Mouse (Mus musculus): ENCODE measurements around the gene Sec23b. TPM values are rescaled to one million over a fixed set of nuclear protein-coding genes. Genes with fewer than 3 reads are reported as not detected.
A peak's percentile ranks its signal among the peaks of the same experiment; 100 is the strongest.

The Sec23b gene
- polyA plus RNA-seq, 1 experiment from 2014 or later = 69.8 TPM

DNA sequence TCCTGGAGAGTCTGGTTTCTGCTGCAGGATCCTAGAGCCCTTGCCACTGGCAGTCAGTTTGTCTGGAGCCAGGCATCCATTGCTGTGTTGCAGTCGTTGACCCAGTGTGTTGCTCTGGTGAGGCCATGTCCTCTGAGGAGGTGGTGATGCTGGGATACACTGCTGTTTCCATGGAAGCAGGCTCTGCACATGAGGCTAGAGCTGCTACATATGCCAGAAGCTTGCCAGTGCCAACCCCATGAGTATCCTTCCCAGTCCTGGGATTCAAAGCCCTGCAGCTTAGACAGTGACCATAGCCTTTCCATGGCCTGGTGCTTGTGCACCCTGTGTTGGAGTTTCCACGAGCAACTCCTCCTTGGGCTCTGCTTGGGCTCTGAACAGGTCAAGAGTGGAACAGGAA lies 77.5 kb downstream of the Sec23b start:
- DNase-seq (no peak), ATAC-seq (ENCODE audit: low FRiP score, low TSS enrichment) (no peak)
- 78% methylated on average over 2 of the region's 2 CpGs for WGBS

DNA sequence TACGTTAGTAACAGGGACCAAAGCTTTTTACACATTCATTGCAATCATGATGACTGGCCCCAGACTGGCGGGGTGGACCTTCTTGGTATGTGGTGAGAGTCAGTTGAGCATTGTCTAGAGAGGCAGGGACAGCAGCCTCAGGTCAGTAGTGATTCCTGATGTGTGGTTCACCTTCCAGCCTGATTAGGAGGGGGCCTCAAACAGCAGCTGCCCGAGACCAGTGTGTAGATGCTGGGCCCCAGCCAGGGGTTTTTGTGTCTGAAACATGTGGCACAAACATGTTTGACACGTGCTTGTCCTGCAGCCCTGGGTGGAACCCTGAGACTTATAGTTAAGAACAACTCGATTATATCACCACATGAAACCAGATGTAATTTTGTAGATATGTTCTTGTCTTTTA lies 78.2 kb downstream of the Sec23b start:
- DNase-seq (no peak), ATAC-seq (ENCODE audit: low FRiP score, low TSS enrichment) (no peak)
- H3K4me2 ChIP-seq (ENCODE audit: low read length) = no peak overlapping the region
- 80% methylated on average over 5 of the region's 5 CpGs for WGBS
- H3K9ac ChIP-seq (replicated peaks; ENCODE audit: low read length) = no peak overlapping the region
- H3K9me3 ChIP-seq (ENCODE audit: control insufficient read depth, low read length) = no peaks in the 10 kb centered on the region
- no peaks in the 10 kb centered on the region for H3K27me3 ChIP-seq (ENCODE audit: control insufficient read depth, insufficient read depth, low read length)
- no peak overlapping the region for H3K27ac ChIP-seq (replicated peaks; ENCODE audit: low read depth, low read length)
- H3K4me3 ChIP-seq (replicated peaks; ENCODE audit: low read depth, low read length) = no peak overlapping the region
- no peaks in the 10 kb centered on the region for H3K4me1 ChIP-seq (ENCODE audit: control insufficient read depth, insufficient read depth, low read length)
- H3K36me3 ChIP-seq (ENCODE audit: control insufficient read depth, insufficient read depth, low read length) = no peaks in the 10 kb centered on the region

More for the DNA sequence above, 77.5 kb downstream of the Sec23b start:
- Histone ChIP-seq H3K27me3 (ENCODE audit: control insufficient read depth, insufficient read depth, low read length) (no peaks in the 10 kb centered on the region), H3K4me2 (ENCODE audit: low read length) (no peak overlapping the region), H3K27ac (replicated peaks; ENCODE audit: low read depth, low read length) (no peak overlapping the region), H3K36me3 (ENCODE audit: control insufficient read depth, insufficient read depth, low read length) (no peaks in the 10 kb centered on the region), H3K4me3 (replicated peaks; ENCODE audit: low read depth, low read length) (no peak overlapping the region), H3K9me3 (ENCODE audit: control insufficient read depth, low read length) (no peaks in the 10 kb centered on the region), H3K9ac (replicated peaks; ENCODE audit: low read length) (no peak overlapping the region), H3K4me1 (ENCODE audit: control insufficient read depth, insufficient read depth, low read length) (no peaks in the 10 kb centered on the region)

DNA sequence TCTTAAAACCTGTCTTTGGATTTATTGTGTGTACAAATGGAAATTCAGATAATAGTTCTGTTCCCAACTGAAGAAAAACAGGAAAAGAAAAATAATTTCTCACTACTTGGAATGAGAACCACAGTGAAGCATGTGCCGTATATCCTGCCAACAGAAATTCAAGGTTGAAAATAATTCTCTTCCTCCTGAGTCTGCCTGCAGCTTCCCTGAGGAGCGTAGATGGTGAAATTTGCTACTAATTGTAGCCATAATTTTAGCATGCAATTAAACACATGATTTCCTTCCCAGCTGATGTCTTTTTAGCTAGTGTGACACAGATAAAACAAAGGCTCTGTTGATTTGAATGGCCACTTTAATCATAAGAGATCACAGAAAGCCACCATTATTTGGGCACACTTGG lies 78.7 kb downstream of the Sec23b start:
- WGBS = 78% methylated on average over 2 of the region's 2 CpGs
- no peak for DNase-seq
- no peaks in the 10 kb centered on the region for H3K27me3 ChIP-seq (ENCODE audit: control insufficient read depth, insufficient read depth, low read length)
- H3K4me2 ChIP-seq (ENCODE audit: low read length) = no peak overlapping the region
- H3K36me3 ChIP-seq (ENCODE audit: control insufficient read depth, insufficient read depth, low read length) = no peaks in the 10 kb centered on the region
- no peaks in the 10 kb centered on the region for H3K9me3 ChIP-seq (ENCODE audit: control insufficient read depth, low read length)
- ATAC-seq (ENCODE audit: low FRiP score, low TSS enrichment) = no peak
- H3K27ac ChIP-seq (replicated peaks; ENCODE audit: low read depth, low read length) = 0 out of 2 replicates have a peak overlapping the region, but pooled peaks have one; percentile 22
- no peaks in the 10 kb centered on the region for H3K4me1 ChIP-seq (ENCODE audit: control insufficient read depth, insufficient read depth, low read length)
- no peak overlapping the region for H3K4me3 ChIP-seq (replicated peaks; ENCODE audit: low read depth, low read length)
- no peak overlapping the region for H3K9ac ChIP-seq (replicated peaks; ENCODE audit: low read length)

DNA sequence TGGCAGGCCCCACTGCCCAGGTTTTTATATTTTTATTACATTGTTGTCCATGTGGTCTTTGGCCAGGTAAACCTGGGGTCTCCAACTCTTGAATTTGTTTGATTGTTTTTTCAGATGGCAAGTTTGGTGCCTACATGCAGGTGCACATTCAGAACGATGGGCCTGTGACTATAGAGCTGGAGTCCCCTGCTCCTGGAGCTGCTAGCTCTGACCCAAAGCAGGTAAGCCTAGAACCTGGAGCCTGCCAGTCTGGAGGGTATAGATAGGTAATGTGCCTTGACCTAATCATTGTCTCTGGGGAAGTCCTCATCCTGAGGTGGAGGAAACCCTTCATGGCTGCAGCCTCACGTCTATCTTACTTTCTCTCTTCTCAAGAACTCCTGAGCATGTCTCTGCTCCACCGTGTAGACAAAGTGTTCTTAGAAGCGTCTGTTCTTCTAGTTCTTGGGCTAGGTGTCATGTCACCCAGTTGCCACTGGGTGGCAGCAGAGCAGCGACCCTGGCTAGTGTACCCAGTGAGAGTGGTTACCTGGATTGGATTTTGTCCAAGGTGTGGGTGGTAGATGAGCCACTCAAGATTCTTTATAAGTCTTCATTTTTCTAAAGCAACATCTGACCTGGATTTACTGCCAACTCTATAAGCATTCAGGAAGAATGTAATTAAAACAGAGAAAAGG lies 79.8 kb downstream of the Sec23b start:
- Histone ChIP-seq H3K9me3 (ENCODE audit: control insufficient read depth, low read length) (no peaks in the 10 kb centered on the region), H3K4me3 (replicated peaks; ENCODE audit: low read depth, low read length) (no peak overlapping the region), H3K9ac (replicated peaks; ENCODE audit: low read length) (no peak overlapping the region), H3K36me3 (ENCODE audit: control insufficient read depth, insufficient read depth, low read length) (no peaks in the 10 kb centered on the region), H3K27ac (replicated peaks; ENCODE audit: low read depth, low read length) (no peak overlapping the region), H3K27me3 (ENCODE audit: control insufficient read depth, insufficient read depth, low read length) (no peaks in the 10 kb centered on the region), H3K4me2 (ENCODE audit: low read length) (no peak overlapping the region), H3K4me1 (ENCODE audit: control insufficient read depth, insufficient read depth, low read length) (no peaks in the 10 kb centered on the region)
- 19% methylated on average over 5 of the region's 5 CpGs for WGBS
- ATAC-seq (ENCODE audit: low FRiP score, low TSS enrichment) (peak; percentile 55; the same call in 1 of the 2 replicates), DNase-seq (peak; percentile 88)

DNA sequence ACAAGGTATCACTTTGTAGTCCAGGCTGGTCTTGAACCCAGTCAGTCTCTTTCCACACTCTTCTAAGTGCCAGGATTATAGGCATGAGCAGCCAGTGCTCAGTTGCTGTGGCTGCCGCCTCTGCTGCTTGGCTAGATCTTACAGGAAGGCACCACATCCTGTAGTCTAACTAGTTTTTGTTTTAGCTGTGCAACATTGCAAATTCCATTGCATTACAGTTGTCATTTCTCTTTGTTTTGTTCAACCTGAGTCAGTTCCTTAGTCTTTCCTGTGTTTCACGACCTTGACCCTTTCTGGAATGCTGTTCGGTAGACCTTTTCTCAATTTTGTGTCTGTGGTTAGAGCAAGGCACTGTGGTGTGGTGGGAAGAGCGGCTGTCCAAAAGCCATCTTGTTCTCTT lies 81.2 kb downstream of the Sec23b start:
- Histone ChIP-seq H3K27me3 (ENCODE audit: control insufficient read depth, insufficient read depth, low read length) (no peaks in the 10 kb centered on the region), H3K4me2 (ENCODE audit: low read length) (no peak overlapping the region), H3K9ac (replicated peaks; ENCODE audit: low read length) (no peak overlapping the region), H3K4me1 (ENCODE audit: control insufficient read depth, insufficient read depth, low read length) (no peaks in the 10 kb centered on the region), H3K9me3 (ENCODE audit: control insufficient read depth, low read length) (no peaks in the 10 kb centered on the region), H3K27ac (replicated peaks; ENCODE audit: low read depth, low read length) (no peak overlapping the region), H3K4me3 (replicated peaks; ENCODE audit: low read depth, low read length) (no peak overlapping the region), H3K36me3 (ENCODE audit: control insufficient read depth, insufficient read depth, low read length) (no peaks in the 10 kb centered on the region)
- DNase-seq (no peak), ATAC-seq (ENCODE audit: low FRiP score, low TSS enrichment) (no peak)
- 81% methylated on average over 4 of the region's 4 CpGs for WGBS

DNA sequence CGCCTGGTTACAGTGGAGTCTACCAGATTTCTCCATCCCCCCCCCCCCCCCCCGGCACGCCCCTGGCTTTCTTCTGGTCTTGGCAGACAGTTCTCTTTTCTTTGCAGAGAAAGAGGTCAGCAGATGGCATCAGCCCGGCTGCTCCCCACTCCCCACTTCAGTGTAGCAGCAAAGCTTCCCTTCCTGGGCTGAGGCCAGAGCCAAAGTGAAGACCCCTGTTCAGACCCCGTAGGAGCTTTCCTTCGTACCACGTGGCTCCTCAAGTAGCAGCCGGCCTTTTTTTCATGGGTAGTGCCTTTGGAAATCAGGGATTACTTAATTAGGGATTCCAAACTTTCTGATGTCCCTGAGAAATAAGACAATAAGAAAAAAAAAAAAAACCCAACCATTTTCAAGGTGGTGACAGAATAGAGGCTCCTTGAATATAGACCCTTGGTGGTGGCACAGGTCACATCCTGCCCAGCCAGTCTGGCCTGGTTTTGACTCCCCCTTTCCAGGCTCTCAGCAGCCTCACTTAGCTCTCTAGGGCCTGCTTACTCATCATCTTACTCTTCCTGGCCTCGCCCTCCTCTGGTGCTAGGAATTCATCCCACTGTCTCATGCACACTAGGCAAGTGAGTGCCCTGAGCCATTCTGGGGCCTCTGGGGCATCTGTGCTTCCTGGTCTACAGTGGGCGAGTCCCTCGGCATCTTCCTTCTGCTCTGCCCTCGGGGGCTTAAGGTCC lies 81.8 kb downstream of the Sec23b start:
- H3K4me3 ChIP-seq (replicated peaks; ENCODE audit: low read depth, low read length) = no peak overlapping the region
- H3K4me1 ChIP-seq (ENCODE audit: control insufficient read depth, insufficient read depth, low read length) = no peaks in the 10 kb centered on the region
- H3K9ac ChIP-seq (replicated peaks; ENCODE audit: low read length) = no peak overlapping the region
- no peak for ATAC-seq (ENCODE audit: low FRiP score, low TSS enrichment)
- no peaks in the 10 kb centered on the region for H3K27me3 ChIP-seq (ENCODE audit: control insufficient read depth, insufficient read depth, low read length)
- H3K36me3 ChIP-seq (ENCODE audit: control insufficient read depth, insufficient read depth, low read length) = no peaks in the 10 kb centered on the region
- no peaks in the 10 kb centered on the region for H3K9me3 ChIP-seq (ENCODE audit: control insufficient read depth, low read length)
- 77% methylated on average over 12 of the region's 12 CpGs for WGBS
- H3K4me2 ChIP-seq (ENCODE audit: low read length) = no peak overlapping the region
- no peak for DNase-seq
- no peak overlapping the region for H3K27ac ChIP-seq (replicated peaks; ENCODE audit: low read depth, low read length)

DNA sequence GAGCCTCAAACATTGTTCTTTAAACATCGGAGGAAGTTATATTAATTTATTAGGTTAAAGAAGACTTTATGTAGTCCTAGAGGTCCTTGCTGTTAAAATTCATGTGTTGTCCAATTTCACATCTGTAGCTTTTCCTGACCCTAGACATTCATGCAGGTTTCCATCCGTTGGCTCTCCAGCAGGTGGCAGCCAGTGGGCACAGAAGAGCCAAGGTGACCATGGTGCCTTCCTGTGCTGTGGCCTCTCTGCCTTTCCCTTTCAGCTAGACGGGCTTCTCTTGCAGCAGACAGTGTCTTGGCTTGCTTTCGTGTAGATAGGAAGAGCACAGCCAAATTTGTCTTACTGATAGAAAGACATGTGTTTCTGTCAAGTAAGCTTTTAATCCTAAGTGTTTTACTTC lies 82.7 kb downstream of the Sec23b start:
- WGBS = 69% methylated on average over 4 of the region's 4 CpGs
- H3K9me3 ChIP-seq (ENCODE audit: control insufficient read depth, low read length) = no peaks in the 10 kb centered on the region
- no peak overlapping the region for H3K4me2 ChIP-seq (ENCODE audit: low read length)
- no peak overlapping the region for H3K27ac ChIP-seq (replicated peaks; ENCODE audit: low read depth, low read length)
- H3K4me1 ChIP-seq (ENCODE audit: control insufficient read depth, insufficient read depth, low read length) = no peaks in the 10 kb centered on the region
- DNase-seq = peak; percentile 68
- no peak for ATAC-seq (ENCODE audit: low FRiP score, low TSS enrichment)
- H3K36me3 ChIP-seq (ENCODE audit: control insufficient read depth, insufficient read depth, low read length) = no peaks in the 10 kb centered on the region
- H3K27me3 ChIP-seq (ENCODE audit: control insufficient read depth, insufficient read depth, low read length) = no peaks in the 10 kb centered on the region
- no peak overlapping the region for H3K4me3 ChIP-seq (replicated peaks; ENCODE audit: low read depth, low read length)
- no peak overlapping the region for H3K9ac ChIP-seq (replicated peaks; ENCODE audit: low read length)

DNA sequence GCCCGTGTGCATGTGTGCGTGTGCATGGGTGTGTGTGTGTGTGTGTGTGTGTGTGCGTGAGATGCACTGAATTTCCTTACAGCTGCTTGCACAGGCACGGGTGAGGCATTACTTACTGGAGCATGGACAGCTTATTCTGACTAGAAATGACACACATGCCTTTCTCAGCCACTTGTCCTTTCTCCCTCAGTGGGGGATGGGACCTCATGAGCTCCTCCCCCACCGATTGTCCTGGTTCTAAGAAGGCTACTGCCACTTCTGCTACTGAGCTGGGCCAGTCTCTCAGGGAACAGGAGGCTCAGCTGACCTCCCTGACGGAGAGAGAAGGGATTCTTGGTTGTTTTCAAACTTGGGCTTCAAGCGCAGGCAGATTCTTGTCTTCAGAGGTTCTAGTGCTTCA lies 84.1 kb downstream of the Sec23b start:
- H3K36me3 ChIP-seq (ENCODE audit: control insufficient read depth, insufficient read depth, low read length) = no peaks in the 10 kb centered on the region
- no peak overlapping the region for H3K4me3 ChIP-seq (replicated peaks; ENCODE audit: low read depth, low read length)
- no peak for ATAC-seq (ENCODE audit: low FRiP score, low TSS enrichment)
- no peaks in the 10 kb centered on the region for H3K27me3 ChIP-seq (ENCODE audit: control insufficient read depth, insufficient read depth, low read length)
- H3K27ac ChIP-seq (replicated peaks; ENCODE audit: low read depth, low read length) = no peak overlapping the region
- no peak for DNase-seq
- H3K9me3 ChIP-seq (ENCODE audit: control insufficient read depth, low read length) = no peaks in the 10 kb centered on the region
- H3K9ac ChIP-seq (replicated peaks; ENCODE audit: low read length) = no peak overlapping the region
- H3K4me2 ChIP-seq (ENCODE audit: low read length) = no peak overlapping the region
- H3K4me1 ChIP-seq (ENCODE audit: control insufficient read depth, insufficient read depth, low read length) = 0 out of 2 replicates have a peak, but pooled peaks cover 1% of the 10 kb centered on the region
- 62% methylated on average over 7 of the region's 7 CpGs for WGBS
